8 mouse cellular contexts compared by ENCODE assay signal in the genomic region with DNA sequence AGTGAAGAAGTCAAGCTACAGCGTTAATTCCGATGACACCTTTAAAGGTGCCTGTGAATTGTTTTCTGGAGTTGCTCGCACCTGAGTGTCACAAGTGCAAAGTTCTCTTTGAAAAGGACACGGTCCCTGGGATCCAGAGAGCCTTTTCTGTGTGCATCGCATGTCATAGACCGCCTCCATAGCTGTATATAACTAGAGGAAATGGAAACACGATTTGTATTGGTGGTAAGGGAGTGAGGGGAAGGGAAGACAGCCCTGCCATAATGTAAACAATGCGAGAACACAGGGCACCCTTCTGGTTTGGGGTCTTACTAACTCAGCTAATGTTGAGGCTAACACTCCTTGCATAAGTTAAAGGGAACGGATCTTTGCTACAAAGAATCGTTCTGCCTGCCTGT. TPM values are rescaled to one million over a fixed set of nuclear protein-coding genes. Genes with fewer than 3 reads are reported as not detected.
A peak's percentile ranks its signal among the peaks of the same experiment; 100 is the strongest.
DNase-seq lines count a peak whose midpoint lies in the region; ATAC-seq and TF ChIP-seq lines count a peak whose summit lies in the region.

No protein-coding gene starts in this region.

- peaks cover 6% of the 10 kb centered on the region; the same call in 1 of the 2 replicates for H3K4me1 ChIP-seq in kidney, embryonic 14.5 days (ENCODE audit: control insufficient read depth, insufficient read depth, low read length)
- no peaks in the 10 kb centered on the region for H3K4me1 ChIP-seq in bone marrow macrophage, adult 2 months (ENCODE audit: control insufficient read depth, insufficient read depth, low read length)
- H3K4me1 ChIP-seq in hindbrain, embryonic 14.5 days (replicated peaks; ENCODE audit: control insufficient read depth, insufficient read depth, low read length), result peaks cover 7% of the 10 kb centered on the region
- peaks cover 10% of the 10 kb centered on the region for H3K4me1 ChIP-seq in midbrain, embryonic 12.5 days

- ATAC-seq in kidney, embryonic 14.5 days (ENCODE audit: low FRiP score, low TSS enrichment), result peak; percentile 25; the same call in 1 of the 2 replicates
- ATAC-seq in hindbrain, embryonic 14.5 days (ENCODE audit: low FRiP score), result no peak
- no peak for ATAC-seq in midbrain, embryonic 12.5 days (ENCODE audit: low FRiP score, low read depth)

- no peaks in the 10 kb centered on the region for H3K27me3 ChIP-seq in kidney, embryonic 14.5 days (ENCODE audit: control insufficient read depth, insufficient read depth, low read length)
- H3K27me3 ChIP-seq in hindbrain, embryonic 14.5 days (ENCODE audit: control insufficient read depth, insufficient read depth, low read length), result no peaks in the 10 kb centered on the region
- no peaks in the 10 kb centered on the region for H3K27me3 ChIP-seq in midbrain, embryonic 12.5 days

- peak overlapping the region; percentile 92 for H3K27ac ChIP-seq in kidney, embryonic 14.5 days (ENCODE audit: low read depth, low read length)
- H3K27ac ChIP-seq in bone marrow macrophage, adult 2 months (ENCODE audit: insufficient read depth, low read depth, low read length), result peak overlapping the region; percentile 64
- H3K27ac ChIP-seq in hindbrain, embryonic 14.5 days, result peak overlapping the region; percentile 95
- H3K27ac ChIP-seq in midbrain, embryonic 12.5 days (replicated peaks), result peak overlapping the region; percentile 90

- peak overlapping the region; percentile 91 for H3K9ac ChIP-seq in kidney, embryonic 14.5 days (ENCODE audit: low read depth, low read length)
- peak overlapping the region; percentile 84 for H3K9ac ChIP-seq in hindbrain, embryonic 14.5 days
- peak overlapping the region; percentile 82 for H3K9ac ChIP-seq in midbrain, embryonic 12.5 days (replicated peaks)

- H3K4me2 ChIP-seq in kidney, embryonic 14.5 days (replicated peaks; ENCODE audit: low read depth, low read length), result peak overlapping the region; percentile 87
- H3K4me2 ChIP-seq in hindbrain, embryonic 14.5 days (replicated peaks), result peak overlapping the region; percentile 90
- H3K4me2 ChIP-seq in midbrain, embryonic 12.5 days (replicated peaks), result peak overlapping the region; percentile 94

- TF ChIP-seq POLR2A in bone marrow macrophage, adult 2 months (IDR thresholded peaks at IDR 0.05; ENCODE audit: borderline replicate concordance, low read depth, low read length), result no peak

- WGBS in kidney, embryonic 14.5 days, result 9% methylated on average over 10 of the region's 10 CpGs
- 25% methylated on average over 10 of the region's 10 CpGs for WGBS in hindbrain, embryonic 14.5 days
- 19% methylated on average over 10 of the region's 10 CpGs for WGBS in midbrain, embryonic 12.5 days

- H3K9me3 ChIP-seq in kidney, embryonic 14.5 days (ENCODE audit: control insufficient read depth, low read length), result no peaks in the 10 kb centered on the region
- H3K9me3 ChIP-seq in hindbrain, embryonic 14.5 days (ENCODE audit: control insufficient read depth, low read length), result no peaks in the 10 kb centered on the region
- H3K9me3 ChIP-seq in midbrain, embryonic 12.5 days, result no peaks in the 10 kb centered on the region

- H3K4me3 ChIP-seq in kidney, embryonic 14.5 days (ENCODE audit: low read length), result peak overlapping the region; percentile 82
- peak overlapping the region; percentile 85 for H3K4me3 ChIP-seq in bone marrow macrophage, adult 2 months (ENCODE audit: insufficient read depth, low read length)
- H3K4me3 ChIP-seq in hindbrain, embryonic 14.5 days (replicated peaks; ENCODE audit: low read length), result peak overlapping the region; percentile 61
- H3K4me3 ChIP-seq in midbrain, embryonic 12.5 days, result peak overlapping the region; percentile 81

- no peak for TF ChIP-seq CTCF in bone marrow macrophage, adult 2 months (IDR thresholded peaks at IDR 0.05; ENCODE audit: low read depth, low read length)

- peaks cover 5% of the 10 kb centered on the region; the same call in 1 of the 2 replicates for H3K36me3 ChIP-seq in kidney, embryonic 14.5 days (ENCODE audit: control insufficient read depth, insufficient read depth, low read length)
- no peaks in the 10 kb centered on the region; the same call in 1 of the 2 replicates for H3K36me3 ChIP-seq in hindbrain, embryonic 14.5 days (replicated peaks; ENCODE audit: control insufficient read depth, insufficient read depth)
- H3K36me3 ChIP-seq in midbrain, embryonic 12.5 days, result 0 out of 2 replicates have a peak, but pooled peaks cover 4% of the 10 kb centered on the region

- DNase-seq in kidney, adult 11 months, result no peak
- DNase-seq in hindbrain, embryonic 14.5 days (ENCODE audit: low spot score), result no peak
- DNase-seq in left cerebral cortex, postnatal 36 days (ENCODE audit: low spot score in 2 of 2), result no peak
- no peak for DNase-seq in embryo, embryonic 11 days
- DNase-seq in urinary bladder, postnatal 4 days (ENCODE audit: low spot score in 2 of 2), result no peak

- intact Hi-C loops in left cerebral cortex, postnatal 36 days (cut with DNase I), result no loop called here

RNA-seq across cellular contexts. Expression of gene Ice2, which starts 0.7 kb away (rescaled TPM):
- polyA plus RNA-seq in kidney, embryonic 14.5 days (2014; fragmentation: Nextera tagmentation; extraction: Ambion mirVana), result 19.7 and 23.3 TPM in 2 replicates
- 10.1 and 12.1 TPM in 2 replicates for polyA plus RNA-seq in bone marrow macrophage, adult 2 months (2012; ENCODE audit: insufficient read depth, insufficient read length, missing spikeins)
- polyA plus RNA-seq in hindbrain, embryonic 14.5 days (2014; fragmentation: Nextera tagmentation; extraction: Ambion mirVana), result 10.4 and 12.5 TPM in 2 replicates
- 18.5 and 20.0 TPM in 2 replicates for polyA plus RNA-seq in midbrain, embryonic 12.5 days (2016; fragmentation: Nextera tagmentation; extraction: Ambion mirVana)
- 10 to 100 TPM in 1 of 2 experiments, 1 to 10 TPM in 1; 8.7 to 12.0 TPM for total RNA-seq in left cerebral cortex, postnatal 36 days (2021)

RNA-seq across cellular contexts. Expression of gene Anxa2, which starts 55.0 kb away (rescaled TPM):
- 463 and 482 TPM in 2 replicates for polyA plus RNA-seq in kidney, embryonic 14.5 days (2014; fragmentation: Nextera tagmentation; extraction: Ambion mirVana)
- polyA plus RNA-seq in bone marrow macrophage, adult 2 months (2012; ENCODE audit: insufficient read depth, insufficient read length, missing spikeins), result 470 and 511 TPM in 2 replicates
- polyA plus RNA-seq in hindbrain, embryonic 14.5 days (2014; fragmentation: Nextera tagmentation; extraction: Ambion mirVana), result 143 and 158 TPM in 2 replicates
- 167 and 228 TPM in 2 replicates for polyA plus RNA-seq in midbrain, embryonic 12.5 days (2016; fragmentation: Nextera tagmentation; extraction: Ambion mirVana)
- 10 to 100 TPM in 1 of 2 experiments, 1 to 10 TPM in 1; 9.5 to 14.3 TPM for total RNA-seq in left cerebral cortex, postnatal 36 days (2021)
